Mouse (Mus musculus) heart, embryonic 12.5 days (tissue): ENCODE data around the gene Cyp2g1. TPM values are rescaled to one million over a fixed set of nuclear protein-coding genes. Genes with fewer than 3 reads are reported as not detected.

Experiments used
- polyA plus RNA-seq: library from polyadenylated mRNA; unstranded; fragments of >200 nt; fragmentation: Nextera tagmentation; extraction: Ambion mirVana; gene quantifications from 2 replicates; pipeline ENCODE4 v1.2.1, GENCODE M21; 2016

Gene Cyp2g1
- polyA plus RNA-seq, 1 experiment from 2014 or later, result not detected

Other genes starting within 250 kb of the Cyp2g1 start
- gene Vmn1r185, start 190.4 kb upstream of the Cyp2g1 start, polyA plus RNA-seq, result not detected in 2 replicates
- not detected in 2 replicates for gene Cyp2b23, start 122.5 kb upstream of the Cyp2g1 start, polyA plus RNA-seq
- gene Cyp2b19, start 51.8 kb upstream of the Cyp2g1 start, polyA plus RNA-seq, result not detected in 2 replicates
- gene Cyp2a5, start 26.4 kb downstream of the Cyp2g1 start, polyA plus RNA-seq, result not detected in 2 replicates
- not detected in 2 replicates for gene Cyp2a22, start 130.5 kb downstream of the Cyp2g1 start, polyA plus RNA-seq
- not detected in 2 replicates for gene Cyp2a12, start 220.2 kb downstream of the Cyp2g1 start, polyA plus RNA-seq